Mouse (Mus musculus): ENCODE data around the gene Gm7029. TPM values are rescaled to one million over a fixed set of nuclear protein-coding genes. Genes with fewer than 3 reads are reported as not detected.
A peak's percentile ranks its signal among the peaks of the same experiment; 100 is the strongest.
"Not testable (repeated sequence)": the region's sequence is repeated elsewhere in the genome, so short reads cannot be mapped to it uniquely, and the experiment has no call there.

Gm7029 gene
- polyA plus RNA-seq, 1 experiment = not detected

- TF ChIP-seq CTCF (IDR thresholded peaks at IDR 0.05; ENCODE audit: borderline replicate concordance, insufficient read depth, low read length) (no peak), POLR2A (IDR thresholded peaks at IDR 0.05; ENCODE audit: low read depth, low read length) (no peak)
- Histone ChIP-seq H3K27ac (ENCODE audit: insufficient read depth, low read length) (no peak overlapping the region), H3K4me3 (ENCODE audit: insufficient read depth, low read length) (no peak overlapping the region), H3K4me1 (ENCODE audit: control insufficient read depth, insufficient read depth, low read length) (no peaks in the 10 kb centered on the region)
Observed at GRCm38 (mm10) chr17:33902079-33902478, 28.4 kb downstream of the Gm7029 start.

DNA sequence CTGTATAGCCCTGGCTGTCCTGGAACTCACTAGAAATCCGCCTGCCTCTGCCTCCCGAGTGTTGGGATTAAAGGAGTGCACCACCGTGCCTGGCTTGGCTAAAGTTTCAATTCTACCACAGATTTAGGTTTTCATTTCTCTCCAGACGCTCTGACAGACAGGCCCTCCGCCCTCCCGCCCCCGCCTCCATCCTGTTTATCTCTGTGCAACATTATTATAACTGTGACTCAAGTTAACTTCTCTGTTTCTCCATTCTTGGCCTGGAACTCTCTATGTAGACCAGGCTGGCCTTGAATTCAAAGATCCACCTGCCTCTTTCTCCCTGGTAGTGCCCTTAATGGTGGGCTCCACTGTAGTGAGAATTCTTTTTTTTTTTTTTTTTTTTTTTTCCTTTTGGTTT lies 28.9 kb downstream of the Gm7029 start:
- H3K4me3 ChIP-seq (ENCODE audit: insufficient read depth, low read length) = no peak overlapping the region
- no peak for TF ChIP-seq POLR2A (IDR thresholded peaks at IDR 0.05; ENCODE audit: low read depth, low read length)
- no peak for TF ChIP-seq CTCF (IDR thresholded peaks at IDR 0.05; ENCODE audit: borderline replicate concordance, insufficient read depth, low read length)
- H3K4me1 ChIP-seq (ENCODE audit: control insufficient read depth, insufficient read depth, low read length) = no peaks in the 10 kb centered on the region

DNA sequence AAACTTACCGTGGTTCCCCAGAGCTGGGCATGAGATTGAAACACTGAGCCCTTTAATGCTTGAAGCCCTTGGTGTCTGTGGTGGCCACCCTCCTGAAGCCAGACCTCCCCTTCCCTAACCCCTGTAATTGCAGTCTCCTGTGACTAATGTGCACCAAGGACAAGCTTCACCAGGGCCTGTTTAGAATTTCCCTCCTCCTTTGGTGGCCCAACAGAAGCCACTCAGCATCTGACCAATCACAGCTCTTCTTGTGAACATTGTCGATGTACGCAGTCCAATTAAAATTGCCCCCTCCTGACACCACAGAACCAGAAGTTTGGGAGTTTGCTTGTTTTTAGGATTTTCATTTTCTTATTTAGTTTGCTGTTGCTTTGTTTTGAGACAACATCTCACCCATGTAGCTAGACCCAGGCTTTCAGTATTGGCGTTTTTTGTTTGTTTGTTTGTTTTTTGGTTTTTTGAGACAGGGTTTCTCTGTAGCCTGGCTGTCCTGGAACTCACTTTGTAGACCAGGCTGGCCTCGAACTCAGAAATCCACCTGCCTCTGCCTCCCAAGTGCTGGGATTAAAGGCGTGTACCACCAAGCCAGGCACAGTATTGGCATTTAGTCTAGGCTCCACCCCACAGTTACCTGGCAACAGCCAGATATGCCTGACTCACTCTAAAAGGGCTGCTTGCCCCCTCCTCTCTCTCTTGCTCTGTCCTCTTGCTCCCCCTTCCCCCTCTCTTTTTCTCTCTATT lies 30.4 kb downstream of the Gm7029 start:
- not testable (repeated sequence) for H3K4me1 ChIP-seq (ENCODE audit: control insufficient read depth, insufficient read depth, low read length); H3K4me3 ChIP-seq (ENCODE audit: insufficient read depth, low read length); H3K27ac ChIP-seq (ENCODE audit: insufficient read depth, low read length)

More for the DNA sequence above, 28.9 kb downstream of the Gm7029 start:
- no peak overlapping the region for H3K27ac ChIP-seq (ENCODE audit: insufficient read depth, low read length)

DNA sequence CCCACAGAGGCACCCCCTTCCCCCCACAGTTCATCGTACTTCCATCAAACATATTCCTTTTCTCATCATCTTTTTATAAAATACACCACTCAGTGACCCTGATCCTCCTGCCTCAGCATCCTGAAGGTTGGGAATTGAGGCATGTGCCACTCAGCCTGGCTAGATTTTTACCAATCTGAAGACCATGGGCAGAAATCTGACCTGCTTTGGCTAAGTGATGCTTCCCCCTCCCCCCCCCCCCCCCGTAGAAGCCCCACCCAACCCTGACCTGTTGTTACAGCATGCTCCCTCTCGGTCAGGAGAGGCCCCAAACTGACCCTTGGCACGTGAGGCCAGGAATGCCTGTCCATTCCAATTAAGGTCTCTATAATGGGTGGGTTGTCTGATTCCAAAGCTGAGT lies 31.2 kb downstream of the Gm7029 start, which contains the start of gene Platr17:
Gene Platr17, plus strand, starts transcription at position 301 of the 400 bp plus-strand sequence.
- not testable (repeated sequence) for H3K27ac ChIP-seq (ENCODE audit: insufficient read depth, low read length); H3K4me1 ChIP-seq (ENCODE audit: control insufficient read depth, insufficient read depth, low read length); H3K4me3 ChIP-seq (ENCODE audit: insufficient read depth, low read length)

- TF ChIP-seq POLR2A (IDR thresholded peaks at IDR 0.05; ENCODE audit: low read depth, low read length) (no peak), CTCF (IDR thresholded peaks at IDR 0.05; ENCODE audit: borderline replicate concordance, insufficient read depth, low read length) (no peak)
- peak overlapping the region; percentile 58 for H3K4me3 ChIP-seq (ENCODE audit: insufficient read depth, low read length)
- H3K27ac ChIP-seq (ENCODE audit: insufficient read depth, low read length) = peak overlapping the region; percentile 11; the same call in 1 of the 2 replicates
- no peaks in the 10 kb centered on the region for H3K4me1 ChIP-seq (ENCODE audit: control insufficient read depth, insufficient read depth, low read length)
Observed at GRCm38 (mm10) chr17:33908331-33909076, 34.9 kb downstream of the Gm7029 start.

DNA sequence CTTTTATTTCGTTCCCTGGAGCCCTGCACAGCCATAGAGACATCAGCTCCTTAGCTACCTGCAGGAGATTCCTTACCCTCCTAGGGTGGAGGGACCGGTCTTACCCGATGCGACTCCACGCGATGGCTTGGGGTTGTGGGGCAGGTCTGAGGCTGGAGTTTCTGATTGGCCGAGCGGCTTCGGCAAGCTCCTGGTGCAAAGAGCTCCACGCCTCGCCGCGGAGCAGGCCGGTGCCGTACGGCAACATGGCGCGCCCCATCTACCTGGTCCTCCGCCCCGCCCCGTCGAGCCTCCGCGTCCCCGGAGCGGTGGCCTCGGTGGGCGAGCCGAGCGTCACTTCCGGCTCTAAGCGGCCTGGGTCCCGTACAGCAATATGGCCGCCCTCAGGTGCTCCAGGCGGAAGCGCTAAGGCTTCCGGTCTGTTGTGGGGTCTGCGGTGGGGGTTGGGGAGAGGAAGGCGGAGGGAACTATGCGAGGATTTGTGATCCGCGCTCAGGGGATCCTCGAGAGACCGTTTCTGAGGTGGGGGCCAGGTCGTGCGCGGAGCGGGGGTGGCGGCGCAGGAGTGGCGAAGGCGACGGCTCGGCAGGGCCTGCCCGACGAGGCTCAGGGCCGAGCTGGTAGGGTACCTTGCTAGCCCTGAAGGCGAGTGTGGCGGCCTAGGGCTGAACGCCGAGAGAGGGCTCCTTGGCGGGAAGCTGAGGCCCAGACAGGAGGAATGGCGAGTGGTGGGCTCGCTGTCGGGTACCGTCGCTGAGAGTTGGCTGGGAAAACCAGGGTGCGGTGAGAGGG lies 35.6 kb downstream of the Gm7029 start, which contains the start of gene Daxx:
Gene Daxx, plus strand, starts transcription at position 338 of the 792 bp plus-strand sequence.
- H3K4me3 ChIP-seq (ENCODE audit: insufficient read depth, low read length) = peak within 1 kb of the TSS; percentile 74
- H3K4me1 ChIP-seq (ENCODE audit: control insufficient read depth, insufficient read depth, low read length) = no peaks in the 10 kb centered on the region
- TF ChIP-seq CTCF (IDR thresholded peaks at IDR 0.05; ENCODE audit: borderline replicate concordance, insufficient read depth, low read length) = no peak
- TF ChIP-seq POLR2A (IDR thresholded peaks at IDR 0.05; ENCODE audit: low read depth, low read length) = peak; percentile 88
- peak within 1 kb of the TSS; percentile 61 for H3K27ac ChIP-seq (ENCODE audit: insufficient read depth, low read length)

DNA sequence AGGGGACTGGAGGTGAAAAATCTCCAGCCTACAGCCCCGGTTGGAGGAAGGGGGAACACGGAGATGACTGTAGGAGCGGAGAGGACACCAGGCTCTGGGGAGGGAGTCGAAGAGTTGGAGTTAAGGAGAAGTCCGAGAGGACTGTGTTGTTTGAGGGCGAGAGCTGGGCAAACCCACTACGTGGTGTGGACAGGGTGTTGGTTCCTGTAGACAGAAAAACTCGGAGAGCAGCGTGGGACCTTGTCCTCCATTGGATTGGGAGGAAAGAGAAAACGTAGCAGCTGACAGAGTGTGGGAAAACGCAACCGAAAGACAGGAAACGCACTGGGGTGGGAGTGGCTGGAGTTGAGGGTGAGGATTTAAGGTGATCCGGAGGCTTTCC lies 36.2 kb downstream of the Gm7029 start:
- no peak for TF ChIP-seq CTCF (IDR thresholded peaks at IDR 0.05; ENCODE audit: borderline replicate concordance, insufficient read depth, low read length)
- peak; percentile 77 for TF ChIP-seq POLR2A (IDR thresholded peaks at IDR 0.05; ENCODE audit: low read depth, low read length)
- H3K4me3 ChIP-seq (ENCODE audit: insufficient read depth, low read length) = peak overlapping the region; percentile 74
- no peaks in the 10 kb centered on the region for H3K4me1 ChIP-seq (ENCODE audit: control insufficient read depth, insufficient read depth, low read length)
- H3K27ac ChIP-seq (ENCODE audit: insufficient read depth, low read length) = peak overlapping the region; percentile 61

GRCm38 (mm10) chr17:33910346-33911051 lies 36.9 kb downstream of the Gm7029 start:
- no peak for TF ChIP-seq POLR2A (IDR thresholded peaks at IDR 0.05; ENCODE audit: low read depth, low read length)
- no peak for TF ChIP-seq CTCF (IDR thresholded peaks at IDR 0.05; ENCODE audit: borderline replicate concordance, insufficient read depth, low read length)
- H3K4me1 ChIP-seq (ENCODE audit: control insufficient read depth, insufficient read depth, low read length) = peaks cover 3% of the 10 kb centered on the region; the same call in 1 of the 2 replicates
- peak overlapping the region; percentile 74 for H3K4me3 ChIP-seq (ENCODE audit: insufficient read depth, low read length)
- H3K27ac ChIP-seq (ENCODE audit: insufficient read depth, low read length) = peak overlapping the region; percentile 61; the same call in 1 of the 2 replicates
